In the genomic region with DNA sequence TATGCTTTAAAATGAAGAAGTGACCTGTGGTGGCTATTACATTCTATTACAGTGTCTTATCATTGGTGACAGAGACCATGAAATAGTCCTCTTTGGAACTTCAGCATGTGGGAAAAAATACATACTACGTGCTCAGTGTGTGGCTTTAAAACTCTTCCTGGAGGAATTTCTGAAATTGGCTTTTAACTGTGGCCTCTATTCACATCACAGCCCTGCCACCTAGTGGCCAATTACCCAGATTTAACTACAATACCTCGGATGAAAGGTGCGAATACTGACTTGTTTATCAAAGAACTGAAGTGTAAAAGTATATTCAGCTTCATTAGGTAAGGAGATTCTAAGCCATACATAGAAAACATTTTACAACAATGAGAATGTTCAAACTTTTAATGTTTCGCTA, we compare ENCODE assay signal across 9 mouse cellular contexts. TPM values are rescaled to one million over a fixed set of nuclear protein-coding genes. Genes with fewer than 3 reads are reported as not detected.
DNase-seq lines count a peak whose midpoint lies in the region; ATAC-seq and TF ChIP-seq lines count a peak whose summit lies in the region.
"Had no signal": no experiment of that assay in that cellular context is flagged by ENCODE, and none has a peak within 500 bp of the region (broad histone marks: within the 10 kb centered on the region; RNA-seq: fewer than 3 reads in every experiment).

No protein-coding gene starts in this region.

- H3K4me3 ChIP-seq in liver, adult 2 months (ENCODE audit: insufficient read depth, low read depth, low read length): no peak overlapping the region
- H3K4me3 ChIP-seq in liver, embryonic 11.5 days (ENCODE audit: low read depth, low read length): no peak overlapping the region
- H3K4me3 ChIP-seq: embryonic facial prominence, embryonic 13.5 days had no signal

- no peak overlapping the region for H3K9ac ChIP-seq in liver, adult 2 months (ENCODE audit: low read depth, low read length)
- no peak overlapping the region for H3K9ac ChIP-seq in liver, embryonic 11.5 days (ENCODE audit: low read depth, low read length)
- H3K9ac ChIP-seq: embryonic facial prominence, embryonic 13.5 days had no signal

- peak; percentile 39 for TF ChIP-seq CTCF in liver, adult 2 months (IDR thresholded peaks at IDR 0.05; ENCODE audit: low read depth, low read length)
- TF ChIP-seq CTCF in Patski (IDR thresholded peaks at IDR 0.05): peak; percentile 77

- ATAC-seq in liver, embryonic 11.5 days (replicated peaks; ENCODE audit: low FRiP score): no peak
- no peak for ATAC-seq in Patski
- peak; percentile 71 for ATAC-seq in megakaryocyte progenitor cell, adult 5-6 weeks (replicated peaks; ENCODE audit: poor library complexity)

- no peaks in the 10 kb centered on the region for H3K79me2 ChIP-seq in liver, adult 2 months (ENCODE audit: control insufficient read depth, insufficient read depth, low read length)

- H3K36me3 ChIP-seq in liver, adult 2 months (ENCODE audit: control insufficient read depth, insufficient read depth, low read length): no peaks in the 10 kb centered on the region
- H3K36me3 ChIP-seq in liver, embryonic 11.5 days (ENCODE audit: control insufficient read depth, insufficient read depth, low read length): no peaks in the 10 kb centered on the region
- H3K36me3 ChIP-seq: embryonic facial prominence, embryonic 13.5 days had no signal

- CTCF ChIA-PET in Patski (lab: Charles Lee): interaction anchor here (0.7 to 2.2 kb wide), 5 partner anchors 418 to 729 kb away, joined by 3 to 10 read pairs (median 4); no protein-coding TSS in a partner anchor

- no peaks in the 10 kb centered on the region for H3K4me1 ChIP-seq in liver, adult 2 months (ENCODE audit: control insufficient read depth, insufficient read depth, low read length)
- H3K4me1 ChIP-seq in liver, embryonic 11.5 days (replicated peaks; ENCODE audit: control insufficient read depth, insufficient read depth, low read length): no peaks in the 10 kb centered on the region
- H3K4me1 ChIP-seq: embryonic facial prominence, embryonic 13.5 days had no signal

- no peak overlapping the region for H3K4me2 ChIP-seq in liver, embryonic 11.5 days
- H3K4me2 ChIP-seq: embryonic facial prominence, embryonic 13.5 days had no signal

- no peak for TF ChIP-seq POLR2A in liver, adult 2 months (IDR thresholded peaks at IDR 0.05; ENCODE audit: extremely low read depth, insufficient read depth, low read length)

- H3K27ac ChIP-seq in liver, adult 2 months (replicated peaks; ENCODE audit: insufficient read depth, low read depth, low read length): no peak overlapping the region
- no peak overlapping the region for H3K27ac ChIP-seq in liver, embryonic 11.5 days (ENCODE audit: low read depth, low read length)
- H3K27ac ChIP-seq: embryonic facial prominence, embryonic 13.5 days had no signal

- no peaks in the 10 kb centered on the region; the same call in 1 of the 2 replicates for H3K27me3 ChIP-seq in liver, adult 2 months (ENCODE audit: control insufficient read depth, insufficient read depth, low read length)
- no peaks in the 10 kb centered on the region for H3K27me3 ChIP-seq in liver, embryonic 11.5 days (replicated peaks; ENCODE audit: control insufficient read depth, insufficient read depth, low read length)
- peaks cover 4% of the 10 kb centered on the region for H3K27me3 ChIP-seq in Patski
- H3K27me3 ChIP-seq: embryonic facial prominence, embryonic 13.5 days had no signal

- WGBS in liver, adult 2 months: 15% methylated on average over 4 of the region's 4 CpGs
- WGBS in liver, embryonic 11.5 days: 16% methylated on average over 4 of the region's 4 CpGs

- peak; percentile 12 for DNase-seq in liver, adult 2 months (ENCODE audit: extremely low read depth, low read depth, low spot score)
- DNase-seq in liver, embryonic 11.5 days (ENCODE audit: low spot score): no peak
- no peak for DNase-seq in Patski (ENCODE audit: low read depth, low spot score)
- DNase-seq in cerebellum, postnatal 10 days: peak; percentile 81 to 86
- DNase-seq in gastrocnemius, postnatal 14 days: peak; percentile 23
- peak; percentile 81 for DNase-seq in layer of hippocampus, adult 9-10 months (ENCODE audit: low spot score)
- DNase-seq in thymus, postnatal 14 days: peak; percentile 23

- no peaks in the 10 kb centered on the region for H3K9me3 ChIP-seq in liver, embryonic 11.5 days (ENCODE audit: control insufficient read depth, low read length)
- H3K9me3 ChIP-seq: embryonic facial prominence, embryonic 13.5 days had no signal

- POLR2A ChIA-PET in Patski (lab: Charles Lee): no interaction called here

- in situ Hi-C loops in Patski (cut with MboI; ENCODE audit: low pct_unique_long_range_greater_than_20kb): loop anchor here (5.0 to 25.0 kb wide), 3 partner anchors 417 to 1132 kb away; a partner anchor contains a TSS

- intact Hi-C loops in gastrocnemius, postnatal 14 days (cut with DNase I; ENCODE audit: low total_unique reads): no loop called here

RNA-seq across cellular contexts. Expression of a gene that starts 29.0 kb away (rescaled TPM):
- 11.5 and 14.6 TPM in 2 replicates for total RNA-seq in liver, adult 2 months (2014; rRNA removed)
- polyA plus RNA-seq in liver, adult 2 months (2012; rRNA removed): 5.3 and 6.1 TPM in 2 replicates
- 172 and 192 TPM in 2 replicates for polyA plus RNA-seq in liver, embryonic 11.5 days (2014; fragmentation: Nextera tagmentation; extraction: Ambion mirVana)
- 63.7 TPM for polyA plus RNA-seq in Patski (2021)
- 10 to 100 TPM; 15.5 to 17.0 TPM for total RNA-seq in gastrocnemius, postnatal 14 days (2021)
- 104 and 106 TPM in 2 replicates for total RNA-seq in megakaryocyte progenitor cell, adult 5-6 weeks (2015)
- 114 and 127 TPM in 2 replicates for total RNA-seq in megakaryocyte progenitor cell, adult 5-6 weeks (2017)

RNA-seq across cellular contexts. Expression of a gene that starts 46.8 kb away (rescaled TPM):
- not detected in 2 replicates for total RNA-seq in liver, adult 2 months (2014; rRNA removed)
- not detected in 2 replicates for polyA plus RNA-seq in liver, adult 2 months (2012; rRNA removed)
- 0.23 TPM in 1 of 2 replicates, not detected in the other for polyA plus RNA-seq in liver, embryonic 11.5 days (2014; fragmentation: Nextera tagmentation; extraction: Ambion mirVana)
- not detected for polyA plus RNA-seq in Patski (2021)
- total RNA-seq in gastrocnemius, postnatal 14 days (2021): not detected
- 0.39 TPM in 1 of 2 replicates, not detected in the other for total RNA-seq in megakaryocyte progenitor cell, adult 5-6 weeks (2015)
- not detected in 2 replicates for total RNA-seq in megakaryocyte progenitor cell, adult 5-6 weeks (2017)

Comparison
In these comparisons a context has a peak if more than half of its experiments do, and no peak if none do; other contexts are left out.
1. DNase-seq: peak in liver, adult 2 months (single experiment), cerebellum, postnatal 10 days (2 of 2), gastrocnemius, postnatal 14 days (single experiment), layer of hippocampus, adult 9-10 months (single experiment) and thymus, postnatal 14 days (single experiment); none in liver, embryonic 11.5 days (single experiment) and Patski (single experiment).